Mouse (Mus musculus): ENCODE results near the gene Pde3b. TPM values are rescaled to one million over a fixed set of nuclear protein-coding genes. Genes with fewer than 3 reads are reported as not detected.

Pde3b gene
- total and polyA plus RNA-seq, 2 experiments from 2014 or later = 1.9 to 7.5 TPM

- no peak for ATAC-seq (ENCODE audit: insufficient read depth, low read depth)
- DNase-seq (ENCODE audit: low spot score) = no peak
- H3K4me2 ChIP-seq (ENCODE audit: low read depth, low read length) = no peak overlapping the region
- no peak for TF ChIP-seq EP300 (IDR thresholded peaks at IDR 0.05; ENCODE audit: low read depth)
- no peak for TF ChIP-seq CTCF (IDR thresholded peaks at IDR 0.05; ENCODE audit: low read depth)
- no peak overlapping the region for H3K27ac ChIP-seq (ENCODE audit: low read depth)
- 0 out of 2 replicates have a peak, but pooled peaks cover 11% of the 10 kb centered on the region for H3K4me1 ChIP-seq (ENCODE audit: control insufficient read depth, insufficient read depth)
- no peak overlapping the region for H3K4me3 ChIP-seq (ENCODE audit: low read depth, low read length)
- no peaks in the 10 kb centered on the region for H3K36me3 ChIP-seq (replicated peaks; ENCODE audit: control insufficient read depth, insufficient read depth, low read length)
- 40% methylated on average over 4 of the region's 4 CpGs for WGBS
- H3K27me3 ChIP-seq (ENCODE audit: control insufficient read depth, insufficient read depth, low read length) = no peaks in the 10 kb centered on the region
- H3K9me3 ChIP-seq (replicated peaks; ENCODE audit: control insufficient read depth, low read length) = no peaks in the 10 kb centered on the region
- H3K9ac ChIP-seq (replicated peaks; ENCODE audit: low read depth, low read length) = no peak overlapping the region
Observed at GRCm38 (mm10) chr7:114420918-114421317, 5.8 kb downstream of the Pde3b start.

- no peak for DNase-seq (ENCODE audit: low spot score)
- 64% methylated on average over 3 of the region's 3 CpGs for WGBS
- H3K4me3 ChIP-seq (ENCODE audit: low read depth, low read length) = no peak overlapping the region
- no peaks in the 10 kb centered on the region for H3K36me3 ChIP-seq (replicated peaks; ENCODE audit: control insufficient read depth, insufficient read depth, low read length)
- H3K27ac ChIP-seq (ENCODE audit: low read depth) = no peak overlapping the region
- 0 out of 2 replicates have a peak, but pooled peaks cover 5% of the 10 kb centered on the region for H3K4me1 ChIP-seq (ENCODE audit: control insufficient read depth, insufficient read depth)
- H3K4me2 ChIP-seq (ENCODE audit: low read depth, low read length) = no peak overlapping the region
- H3K27me3 ChIP-seq (ENCODE audit: control insufficient read depth, insufficient read depth, low read length) = no peaks in the 10 kb centered on the region
- no peaks in the 10 kb centered on the region for H3K9me3 ChIP-seq (replicated peaks; ENCODE audit: control insufficient read depth, low read length)
- H3K9ac ChIP-seq (replicated peaks; ENCODE audit: low read depth, low read length) = no peak overlapping the region
- TF ChIP-seq CTCF (IDR thresholded peaks at IDR 0.05; ENCODE audit: low read depth) (no peak), EP300 (IDR thresholded peaks at IDR 0.05; ENCODE audit: low read depth) (no peak)
- ATAC-seq (ENCODE audit: insufficient read depth, low read depth) = no peak
Observed at GRCm38 (mm10) chr7:114422224-114422623, 7.1 kb downstream of the Pde3b start.

- Histone ChIP-seq H3K4me2 (ENCODE audit: low read depth, low read length) (no peak overlapping the region), H3K4me3 (ENCODE audit: low read depth, low read length) (no peak overlapping the region), H3K9ac (replicated peaks; ENCODE audit: low read depth, low read length) (no peak overlapping the region), H3K27ac (ENCODE audit: low read depth) (no peak overlapping the region), H3K36me3 (replicated peaks; ENCODE audit: control insufficient read depth, insufficient read depth, low read length) (no peaks in the 10 kb centered on the region), H3K9me3 (replicated peaks; ENCODE audit: control insufficient read depth, low read length) (0 out of 2 replicates have a peak, but pooled peaks cover 6% of the 10 kb centered on the region), H3K27me3 (ENCODE audit: control insufficient read depth, insufficient read depth, low read length) (no peaks in the 10 kb centered on the region), H3K4me1 (ENCODE audit: control insufficient read depth, insufficient read depth) (no peaks in the 10 kb centered on the region)
- no peak for DNase-seq (ENCODE audit: low spot score)
- TF ChIP-seq CTCF (IDR thresholded peaks at IDR 0.05; ENCODE audit: low read depth) (no peak), EP300 (IDR thresholded peaks at IDR 0.05; ENCODE audit: low read depth) (no peak)
- no peak for ATAC-seq (ENCODE audit: insufficient read depth, low read depth)
- WGBS = 68% methylated on average over 5 of the region's 5 CpGs
Observed at GRCm38 (mm10) chr7:114429768-114430167, 14.7 kb downstream of the Pde3b start.

GRCm38 (mm10) chr7:114431966-114432365 is 16.9 kb downstream of the Pde3b start:
- WGBS = 61% methylated on average over 4 of the region's 4 CpGs
- Histone ChIP-seq H3K36me3 (replicated peaks; ENCODE audit: control insufficient read depth, insufficient read depth, low read length) (no peaks in the 10 kb centered on the region), H3K4me1 (ENCODE audit: control insufficient read depth, insufficient read depth) (no peaks in the 10 kb centered on the region), H3K4me2 (ENCODE audit: low read depth, low read length) (no peak overlapping the region), H3K9me3 (replicated peaks; ENCODE audit: control insufficient read depth, low read length) (0 out of 2 replicates have a peak, but pooled peaks cover 6% of the 10 kb centered on the region), H3K9ac (replicated peaks; ENCODE audit: low read depth, low read length) (no peak overlapping the region), H3K27me3 (ENCODE audit: control insufficient read depth, insufficient read depth, low read length) (no peaks in the 10 kb centered on the region), H3K4me3 (ENCODE audit: low read depth, low read length) (no peak overlapping the region), H3K27ac (ENCODE audit: low read depth) (no peak overlapping the region)
- TF ChIP-seq CTCF (IDR thresholded peaks at IDR 0.05; ENCODE audit: low read depth) (no peak), EP300 (IDR thresholded peaks at IDR 0.05; ENCODE audit: low read depth) (no peak)
- ATAC-seq (ENCODE audit: insufficient read depth, low read depth) (no peak), DNase-seq (ENCODE audit: low spot score) (no peak)

GRCm38 (mm10) chr7:114439726-114440125 is 24.6 kb downstream of the Pde3b start:
- no peaks in the 10 kb centered on the region for H3K9me3 ChIP-seq (replicated peaks; ENCODE audit: control insufficient read depth, low read length)
- no peak overlapping the region for H3K4me2 ChIP-seq (ENCODE audit: low read depth, low read length)
- TF ChIP-seq CTCF (IDR thresholded peaks at IDR 0.05; ENCODE audit: low read depth) (no peak), EP300 (IDR thresholded peaks at IDR 0.05; ENCODE audit: low read depth) (no peak)
- no peak for DNase-seq (ENCODE audit: low spot score)
- H3K9ac ChIP-seq (replicated peaks; ENCODE audit: low read depth, low read length) = no peak overlapping the region
- WGBS = 49% methylated on average over 1 of the region's 1 CpGs
- no peaks in the 10 kb centered on the region for H3K4me1 ChIP-seq (ENCODE audit: control insufficient read depth, insufficient read depth)
- no peaks in the 10 kb centered on the region for H3K36me3 ChIP-seq (replicated peaks; ENCODE audit: control insufficient read depth, insufficient read depth, low read length)
- no peak overlapping the region for H3K4me3 ChIP-seq (ENCODE audit: low read depth, low read length)
- no peak for ATAC-seq (ENCODE audit: insufficient read depth, low read depth)
- no peaks in the 10 kb centered on the region for H3K27me3 ChIP-seq (ENCODE audit: control insufficient read depth, insufficient read depth, low read length)
- H3K27ac ChIP-seq (ENCODE audit: low read depth) = no peak overlapping the region

- H3K27me3 ChIP-seq (ENCODE audit: control insufficient read depth, insufficient read depth, low read length) = no peaks in the 10 kb centered on the region
- ATAC-seq (ENCODE audit: insufficient read depth, low read depth) = no peak
- no peak overlapping the region for H3K4me3 ChIP-seq (ENCODE audit: low read depth, low read length)
- WGBS = 94% methylated on average over 1 of the region's 1 CpGs
- H3K36me3 ChIP-seq (replicated peaks; ENCODE audit: control insufficient read depth, insufficient read depth, low read length) = no peaks in the 10 kb centered on the region
- no peaks in the 10 kb centered on the region for H3K4me1 ChIP-seq (ENCODE audit: control insufficient read depth, insufficient read depth)
- TF ChIP-seq CTCF (IDR thresholded peaks at IDR 0.05; ENCODE audit: low read depth) (no peak), EP300 (IDR thresholded peaks at IDR 0.05; ENCODE audit: low read depth) (no peak)
- no peaks in the 10 kb centered on the region for H3K9me3 ChIP-seq (replicated peaks; ENCODE audit: control insufficient read depth, low read length)
- H3K27ac ChIP-seq (ENCODE audit: low read depth) = no peak overlapping the region
- H3K4me2 ChIP-seq (ENCODE audit: low read depth, low read length) = no peak overlapping the region
- no peak overlapping the region for H3K9ac ChIP-seq (replicated peaks; ENCODE audit: low read depth, low read length)
- no peak for DNase-seq (ENCODE audit: low spot score)
Observed at GRCm38 (mm10) chr7:114440494-114440893, 25.4 kb downstream of the Pde3b start.
